Mouse (Mus musculus) E14TG2a.4 (cell line): ENCODE measurements around the gene Gm17571.

Experiments used
- H3K27me3 ChIP-seq: 2 replicates; pipeline ENCODE4 v1.6.1; 2014; ENCODE audit warnings: low read length, control low read depth; ENCODE audit not compliant: insufficient read depth
- H3K36me3 ChIP-seq: 2 replicates; pipeline ENCODE4 v1.6.1; 2014; ENCODE audit warnings: low read length, control low read depth; ENCODE audit not compliant: insufficient read depth
- H3K4me1 ChIP-seq: replicated peaks from 2 replicates; pipeline ENCODE4 v1.6.1; 2014; ENCODE audit warnings: low read depth, low read length, control low read depth
- H3K4me3 ChIP-seq: replicated peaks from 2 replicates; pipeline ENCODE4 v1.5.1; 2014; ENCODE audit warnings: mild to moderate bottlenecking, low read length
- H3K9me3 ChIP-seq: 2 replicates; pipeline ENCODE4 v1.6.1; 2014; ENCODE audit warnings: low read length, control low read depth
- CTCF ChIP-seq: conservative IDR thresholded peaks from 2 replicates; pipeline ENCODE4 v1.5.1; 2014; ENCODE audit warnings: low read length
- NANOG ChIP-seq: IDR thresholded peaks from 2 replicates; pipeline ENCODE4 v1.6.1; 2014; ENCODE audit warnings: borderline replicate concordance, low read length, mixed read lengths
- POU5F1 ChIP-seq: IDR thresholded peaks from 2 replicates; pipeline ENCODE4 v1.6.1; 2014; ENCODE audit warnings: low read length, borderline replicate concordance

The Gm17571 gene

DNA sequence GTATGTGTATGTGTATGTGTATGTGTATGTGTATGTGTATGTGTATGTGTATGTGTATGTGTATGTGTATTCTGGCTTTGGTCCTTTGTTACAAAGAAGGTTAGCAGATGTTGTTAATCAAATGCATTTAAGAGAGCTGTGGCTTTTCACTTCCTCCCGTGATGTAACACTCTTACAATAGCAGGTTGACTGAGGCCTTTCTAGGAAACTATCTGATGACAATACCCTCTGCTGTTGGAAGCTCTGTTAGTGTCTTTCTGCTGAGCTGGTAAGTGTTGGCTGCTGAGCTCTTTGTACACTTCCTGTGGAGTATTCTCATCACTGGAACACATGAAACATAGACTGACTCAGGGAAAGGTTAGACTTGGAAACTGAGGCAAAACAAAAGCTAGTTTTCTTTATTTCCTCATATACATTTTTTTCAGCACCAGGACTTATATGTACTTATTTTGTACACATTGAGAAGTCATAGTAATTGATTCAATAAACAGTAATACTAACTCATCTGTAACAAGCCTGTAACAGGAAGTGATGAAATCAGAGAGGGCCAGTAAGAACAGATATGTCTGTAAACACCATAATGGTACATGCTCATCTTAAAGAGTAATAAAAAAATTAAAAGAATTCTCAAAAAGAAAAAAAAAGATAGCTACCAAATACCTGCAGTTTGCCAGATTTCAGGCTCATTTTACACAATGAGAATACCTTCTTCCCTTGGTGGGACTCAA, 2.9 kb downstream of the Gm17571 start:
- no peaks in the 10 kb centered on the region for H3K9me3 ChIP-seq
- H3K4me3 ChIP-seq: no peak overlapping the region
- H3K4me1 ChIP-seq: no peaks in the 10 kb centered on the region
- no peaks in the 10 kb centered on the region for H3K27me3 ChIP-seq
- TF ChIP-seq POU5F1 (no peak), NANOG (no peak), CTCF (no peak)
- H3K36me3 ChIP-seq: no peaks in the 10 kb centered on the region

DNA sequence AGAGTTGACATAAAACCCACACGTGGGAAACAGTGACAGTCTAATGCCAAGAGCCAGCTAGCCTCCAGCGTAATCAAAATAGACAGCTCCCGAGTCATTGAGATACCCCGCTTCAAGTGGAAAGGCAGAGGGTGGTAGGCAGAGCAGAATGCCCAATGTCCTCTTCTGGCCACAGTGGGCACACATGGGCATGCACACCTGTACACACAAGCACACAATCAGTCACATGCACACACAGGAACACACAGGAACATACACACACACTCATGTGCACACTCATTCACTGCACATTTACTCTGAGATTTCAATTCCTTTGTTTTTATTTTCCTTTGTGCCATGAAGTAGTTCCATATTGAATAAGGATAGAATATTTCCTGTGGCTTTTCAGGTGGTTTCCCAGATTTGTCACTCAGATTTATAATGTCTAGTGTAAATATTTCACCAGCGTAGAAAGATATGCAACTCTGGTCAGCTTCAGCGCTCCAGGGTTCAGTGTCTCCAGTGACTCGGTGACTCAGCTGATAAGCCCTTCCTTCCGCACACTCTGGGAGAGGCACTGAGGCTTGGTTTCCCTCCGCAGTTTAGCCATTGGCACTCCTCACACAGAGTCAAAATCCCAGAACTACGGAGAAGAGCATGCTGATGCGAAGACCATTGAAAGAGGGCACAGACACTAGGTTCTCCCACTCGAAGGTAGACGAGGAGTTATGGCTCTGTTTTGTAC, 4.4 kb downstream of the Gm17571 start:
- H3K27me3 ChIP-seq: no peaks in the 10 kb centered on the region
- H3K4me1 ChIP-seq: no peaks in the 10 kb centered on the region
- no peak for TF ChIP-seq POU5F1
- no peak for TF ChIP-seq NANOG
- TF ChIP-seq CTCF: no peak
- H3K36me3 ChIP-seq: no peaks in the 10 kb centered on the region
- no peaks in the 10 kb centered on the region for H3K9me3 ChIP-seq
- no peak overlapping the region for H3K4me3 ChIP-seq

DNA sequence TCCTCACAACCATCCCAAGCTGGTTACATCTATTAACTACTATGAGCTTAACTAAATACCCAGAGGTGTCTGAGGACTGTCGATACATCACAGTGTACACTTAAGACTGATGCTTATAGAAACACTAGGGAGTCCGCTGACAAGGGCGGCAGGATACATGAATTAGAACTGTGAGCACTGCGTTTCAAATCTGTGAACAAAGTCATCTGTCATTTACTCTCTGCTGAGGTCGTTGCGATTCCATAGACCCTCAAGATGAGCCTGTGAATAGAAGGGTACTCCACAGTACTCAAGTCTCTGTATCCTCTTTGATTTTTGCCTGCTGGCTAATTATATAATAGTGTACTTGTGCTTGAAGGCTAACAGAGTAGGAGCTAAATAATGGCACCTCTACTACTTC, 5.6 kb downstream of the Gm17571 start:
- no peaks in the 10 kb centered on the region for H3K9me3 ChIP-seq
- no peaks in the 10 kb centered on the region for H3K36me3 ChIP-seq
- TF ChIP-seq NANOG (no peak), CTCF (no peak), POU5F1 (no peak)
- no peaks in the 10 kb centered on the region for H3K4me1 ChIP-seq
- no peaks in the 10 kb centered on the region for H3K27me3 ChIP-seq
- no peak overlapping the region for H3K4me3 ChIP-seq

DNA sequence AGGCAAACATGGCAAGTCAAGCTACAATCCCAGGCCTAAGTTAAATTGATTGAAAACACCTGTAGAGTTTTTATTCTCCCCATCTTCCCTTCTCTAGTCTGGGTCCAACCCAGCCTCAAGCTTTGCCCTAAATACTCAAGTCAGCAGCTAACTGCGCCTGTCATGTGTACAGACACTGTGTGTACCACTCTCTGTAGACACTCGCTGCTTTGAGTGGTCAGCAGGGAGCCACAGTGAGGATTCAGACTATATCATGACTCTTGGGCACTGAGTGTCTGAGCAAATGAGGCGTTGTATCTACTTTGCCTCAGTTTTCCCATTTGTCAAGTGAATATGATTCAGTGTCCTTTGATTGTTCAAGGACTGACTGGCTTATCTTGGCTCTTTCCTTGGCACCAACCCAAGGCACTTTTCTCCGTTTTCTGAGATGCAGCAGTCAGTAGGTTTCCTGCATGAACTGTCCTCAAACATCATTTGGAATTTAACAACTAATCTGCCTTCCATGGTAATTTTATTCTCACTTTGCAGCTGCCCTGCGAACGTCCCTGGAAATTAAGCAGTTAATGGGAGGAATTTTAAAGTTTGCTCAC, 13.0 kb downstream of the Gm17571 start:
- TF ChIP-seq NANOG (no peak), POU5F1 (no peak), CTCF (no peak)
- Histone ChIP-seq H3K9me3 (no peaks in the 10 kb centered on the region), H3K4me3 (no peak overlapping the region), H3K36me3 (no peaks in the 10 kb centered on the region), H3K27me3 (no peaks in the 10 kb centered on the region), H3K4me1 (no peaks in the 10 kb centered on the region)

DNA sequence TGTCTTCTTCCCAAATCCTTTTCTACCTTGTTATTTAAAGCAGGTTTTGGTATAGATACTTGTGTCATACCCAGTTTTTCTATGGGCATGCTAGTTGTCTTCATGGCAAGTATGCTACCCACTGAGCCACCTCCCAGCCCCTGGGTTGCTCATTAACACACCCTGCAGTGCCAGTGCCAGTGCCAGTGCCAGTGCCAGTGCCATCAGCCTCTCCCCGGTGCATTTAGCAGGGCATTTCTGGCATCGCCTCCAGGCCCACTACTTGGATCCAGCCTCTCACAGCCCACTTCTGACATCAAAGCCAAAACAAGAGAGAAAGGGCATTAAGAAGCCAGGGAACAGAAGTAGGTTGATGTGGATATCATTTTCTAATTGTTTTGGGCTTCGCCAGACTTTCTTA, 14.9 kb downstream of the Gm17571 start:
- Histone ChIP-seq H3K4me1 (no peaks in the 10 kb centered on the region), H3K4me3 (no peak overlapping the region), H3K9me3 (no peaks in the 10 kb centered on the region), H3K27me3 (no peaks in the 10 kb centered on the region), H3K36me3 (no peaks in the 10 kb centered on the region)
- TF ChIP-seq CTCF (no peak), POU5F1 (no peak), NANOG (no peak)

DNA sequence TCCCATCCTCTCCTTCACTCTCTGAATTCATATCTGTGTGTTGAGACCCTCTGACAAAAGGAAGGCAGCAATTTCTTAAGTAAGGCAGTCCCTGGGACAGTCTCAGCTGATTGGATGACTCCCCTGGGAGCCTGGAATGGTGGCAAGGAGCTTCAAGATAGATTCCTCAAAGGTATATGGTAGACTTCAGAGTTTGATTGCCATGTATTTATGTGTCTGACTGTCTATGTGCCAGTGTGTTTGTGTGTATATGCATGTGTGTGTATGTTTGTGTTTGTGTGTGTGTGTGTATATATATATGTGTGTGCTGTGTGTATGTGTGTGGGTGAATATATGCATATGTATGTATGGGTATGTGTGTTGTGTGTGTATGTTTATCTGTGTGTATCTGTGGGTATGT, 15.8 kb downstream of the Gm17571 start:
- Histone ChIP-seq H3K4me1 (no peaks in the 10 kb centered on the region), H3K36me3 (no peaks in the 10 kb centered on the region), H3K27me3 (no peaks in the 10 kb centered on the region), H3K9me3 (no peaks in the 10 kb centered on the region), H3K4me3 (no peak overlapping the region)
- TF ChIP-seq CTCF (no peak), NANOG (no peak), POU5F1 (no peak)

DNA sequence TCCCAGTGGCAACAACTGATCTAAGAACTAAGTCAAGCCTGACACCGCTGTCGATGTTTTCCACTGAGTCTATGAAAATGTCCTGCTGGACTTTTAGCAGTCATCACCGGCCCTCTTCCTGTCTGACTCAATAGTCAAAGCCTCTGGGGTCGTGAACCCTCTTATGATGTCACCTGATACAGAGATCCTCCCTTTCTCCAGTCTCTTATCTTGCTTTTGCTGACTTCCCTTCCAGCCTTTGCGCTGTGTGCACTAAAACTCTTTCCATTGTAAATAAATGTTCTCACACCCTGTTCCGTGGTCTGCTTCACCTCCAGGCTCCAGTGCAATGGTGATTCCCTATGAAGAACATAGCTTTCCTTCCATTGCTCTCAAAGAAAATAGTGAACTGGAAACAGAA, 16.3 kb downstream of the Gm17571 start:
- TF ChIP-seq POU5F1 (no peak), CTCF (no peak), NANOG (no peak)
- Histone ChIP-seq H3K4me1 (no peaks in the 10 kb centered on the region), H3K4me3 (no peak overlapping the region), H3K9me3 (no peaks in the 10 kb centered on the region), H3K36me3 (no peaks in the 10 kb centered on the region), H3K27me3 (no peaks in the 10 kb centered on the region)

DNA sequence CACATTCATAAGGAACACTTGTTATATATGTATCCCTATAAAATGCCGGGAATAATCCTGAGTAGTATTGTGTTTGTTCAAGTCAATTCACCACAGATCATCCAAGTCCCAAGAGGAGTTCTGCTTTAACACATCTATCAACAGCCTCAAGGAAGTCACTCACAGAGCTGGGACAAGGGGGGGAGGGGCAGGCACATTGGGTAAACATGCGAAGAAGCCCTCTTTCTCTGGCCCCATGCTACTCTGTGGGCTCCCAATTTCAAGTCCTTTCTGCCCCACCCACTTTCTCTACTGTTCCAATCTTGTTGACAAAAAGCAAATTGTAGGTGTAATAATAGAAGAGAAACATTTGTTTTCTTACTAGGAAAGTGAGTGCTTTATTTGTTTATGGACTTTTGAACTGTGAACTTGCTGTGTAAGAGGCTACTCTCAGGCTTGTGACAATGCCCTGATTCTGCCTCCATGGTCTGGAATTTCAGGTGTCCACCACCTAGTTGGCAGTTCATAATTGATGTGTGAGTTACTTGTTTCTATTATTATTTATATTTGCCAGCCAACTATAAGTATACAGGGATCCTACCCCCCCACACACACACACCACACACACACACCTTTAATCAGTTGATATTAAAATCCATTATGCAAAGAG, 17.0 kb downstream of the Gm17571 start:
- no peaks in the 10 kb centered on the region for H3K9me3 ChIP-seq
- TF ChIP-seq POU5F1: no peak
- no peak for TF ChIP-seq CTCF
- no peak for TF ChIP-seq NANOG
- no peaks in the 10 kb centered on the region for H3K27me3 ChIP-seq
- no peak overlapping the region for H3K4me3 ChIP-seq
- H3K36me3 ChIP-seq: no peaks in the 10 kb centered on the region
- no peaks in the 10 kb centered on the region for H3K4me1 ChIP-seq
